Comparison of ENCODE assay signal across 14 mouse cellular contexts in the genomic region with DNA sequence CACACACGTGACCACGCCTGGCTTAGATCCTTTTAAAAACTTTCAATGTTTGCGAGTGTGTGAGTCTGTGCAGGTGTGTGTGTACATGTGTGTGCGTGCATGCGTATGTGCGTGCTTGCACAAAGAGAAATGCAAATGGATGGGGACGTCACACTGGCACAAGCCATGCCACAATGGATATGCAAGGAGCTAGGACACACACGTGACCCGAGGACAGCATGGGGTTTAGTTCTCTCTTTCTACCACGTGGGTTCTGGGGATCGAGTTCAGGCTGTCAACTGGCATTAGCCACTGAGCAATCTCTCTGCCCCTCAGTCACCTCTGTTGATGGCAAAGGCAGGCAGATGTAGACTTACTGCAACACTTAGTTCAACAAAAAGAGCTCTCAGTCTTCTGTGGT. TPM values are rescaled to one million over a fixed set of nuclear protein-coding genes. Genes with fewer than 3 reads are reported as not detected.
DNase-seq lines count a peak whose midpoint lies in the region; ATAC-seq and TF ChIP-seq lines count a peak whose summit lies in the region.
"Had no signal": no experiment of that assay in that cellular context is flagged by ENCODE, and none has a peak within 500 bp of the region (broad histone marks: within the 10 kb centered on the region; RNA-seq: fewer than 3 reads in every experiment).

No protein-coding gene starts in this region.

- no peaks in the 10 kb centered on the region for H3K27me3 ChIP-seq in heart, embryonic 15.5 days
- no peaks in the 10 kb centered on the region for H3K27me3 ChIP-seq in G1E (ENCODE audit: insufficient read depth, low read length)
- H3K27me3 ChIP-seq in liver, embryonic 15.5 days = no peaks in the 10 kb centered on the region
- H3K27me3 ChIP-seq in midbrain, embryonic 11.5 days (ENCODE audit: control insufficient read depth, insufficient read depth, low read length) = no peaks in the 10 kb centered on the region
- H3K27me3 ChIP-seq: forebrain, embryonic 12.5 days; intestine, embryonic 15.5 days had no signal

- H3K9ac ChIP-seq in heart, embryonic 15.5 days = no peak overlapping the region
- H3K9ac ChIP-seq in liver, embryonic 15.5 days = 0 out of 2 replicates have a peak overlapping the region, but pooled peaks have one; percentile 37
- no peak overlapping the region for H3K9ac ChIP-seq in midbrain, embryonic 11.5 days (ENCODE audit: low read length)
- H3K9ac ChIP-seq: forebrain, embryonic 12.5 days; intestine, embryonic 15.5 days had no signal

- H3K4me2 ChIP-seq in heart, embryonic 15.5 days = no peak overlapping the region
- H3K4me2 ChIP-seq in liver, embryonic 15.5 days = peak overlapping the region; percentile 60
- H3K4me2 ChIP-seq in midbrain, embryonic 11.5 days = no peak overlapping the region
- H3K4me2 ChIP-seq: forebrain, embryonic 12.5 days; intestine, embryonic 15.5 days had no signal

- WGBS in heart, embryonic 15.5 days = 86% methylated on average over 11 of the region's 11 CpGs
- WGBS in liver, embryonic 15.5 days (ENCODE audit: insufficient replicate concordance) = 52% methylated on average over 11 of the region's 11 CpGs
- 70% methylated on average over 11 of the region's 11 CpGs for WGBS in midbrain, embryonic 11.5 days

- H3K4me3 ChIP-seq in heart, embryonic 15.5 days = no peak overlapping the region
- H3K4me3 ChIP-seq in G1E (ENCODE audit: low read depth, low read length) = peak overlapping the region; percentile 56
- H3K4me3 ChIP-seq in liver, embryonic 15.5 days (replicated peaks) = no peak overlapping the region
- no peak overlapping the region for H3K4me3 ChIP-seq in midbrain, embryonic 11.5 days (ENCODE audit: low read depth, low read length)
- H3K4me3 ChIP-seq: forebrain, embryonic 12.5 days; intestine, embryonic 15.5 days had no signal

- 0 out of 2 replicates have a peak overlapping the region, but pooled peaks have one; percentile 28 for H3K27ac ChIP-seq in heart, embryonic 15.5 days
- H3K27ac ChIP-seq in liver, embryonic 15.5 days (replicated peaks) = peak overlapping the region; percentile 78
- no peak overlapping the region for H3K27ac ChIP-seq in midbrain, embryonic 11.5 days (ENCODE audit: low read depth, low read length)
- H3K27ac ChIP-seq: forebrain, embryonic 12.5 days; intestine, embryonic 15.5 days; stomach, postnatal 0 days had no signal

- H3K36me3 ChIP-seq in heart, embryonic 15.5 days = 0 out of 2 replicates have a peak, but pooled peaks cover 11% of the 10 kb centered on the region
- peaks cover 87% of the 10 kb centered on the region for H3K36me3 ChIP-seq in G1E (replicated peaks)
- H3K36me3 ChIP-seq in liver, embryonic 15.5 days (replicated peaks) = peaks cover 25% of the 10 kb centered on the region
- peaks cover 3% of the 10 kb centered on the region; the same call in 1 of the 2 replicates for H3K36me3 ChIP-seq in midbrain, embryonic 11.5 days (ENCODE audit: control insufficient read depth, insufficient read depth, low read length)
- H3K36me3 ChIP-seq: intestine, embryonic 15.5 days had no signal

- ATAC-seq in heart, embryonic 15.5 days (replicated peaks; ENCODE audit: insufficient number of reproducible peaks, insufficient read depth, low FRiP score, low read depth) = no peak
- no peak for ATAC-seq in G1E (ENCODE audit: extremely low read depth, insufficient number of reproducible peaks, low FRiP score, poor library complexity, severe bottlenecking)
- no peak for ATAC-seq in liver, embryonic 15.5 days (ENCODE audit: insufficient read depth)
- no peak for ATAC-seq in midbrain, embryonic 11.5 days (ENCODE audit: low FRiP score)
- ATAC-seq: intestine, embryonic 15.5 days had no signal

- TF ChIP-seq CTCF in G1E (IDR thresholded peaks at IDR 0.05; ENCODE audit: low read depth, low read length) = no peak

- DNase-seq in heart, adult 9 months (ENCODE audit: low spot score in 2 of 2) = no peak
- DNase-seq in 416B (ENCODE audit: low read depth) (peak; percentile 39), G1E (ENCODE audit: low spot score) (no peak)
- DNase-seq in midbrain, embryonic 11.5 days (ENCODE audit: low spot score, missing footprints) = no peak
- no peak for DNase-seq in frontal cortex, postnatal 10 days (ENCODE audit: low spot score in 2 of 2)
- DNase-seq: gastrocnemius, postnatal 36 days; heart, postnatal 36 days; lung, adult 2 months; right cerebral cortex, postnatal 4 days had no signal

- peaks cover 91% of the 10 kb centered on the region for H3K4me1 ChIP-seq in heart, embryonic 15.5 days (replicated peaks)
- peaks cover 95% of the 10 kb centered on the region for H3K4me1 ChIP-seq in G1E (ENCODE audit: insufficient read depth, low read depth, low read length)
- H3K4me1 ChIP-seq in liver, embryonic 15.5 days (replicated peaks) = peaks cover 99% of the 10 kb centered on the region
- H3K4me1 ChIP-seq in midbrain, embryonic 11.5 days (ENCODE audit: control insufficient read depth, insufficient read depth, low read length) = peaks cover 55% of the 10 kb centered on the region

- no peaks in the 10 kb centered on the region for H3K9me3 ChIP-seq in heart, embryonic 15.5 days (replicated peaks)
- H3K9me3 ChIP-seq in G1E (replicated peaks) = no peaks in the 10 kb centered on the region
- H3K9me3 ChIP-seq in liver, embryonic 15.5 days (replicated peaks) = no peaks in the 10 kb centered on the region
- H3K9me3 ChIP-seq in midbrain, embryonic 11.5 days (ENCODE audit: control insufficient read depth, low read length) = no peaks in the 10 kb centered on the region
- H3K9me3 ChIP-seq: forebrain, embryonic 12.5 days; intestine, embryonic 15.5 days had no signal

RNA-seq across cellular contexts. Expression of a gene that starts 10.4 kb away (rescaled TPM):
- 49.9 and 56.0 TPM in 2 replicates for polyA plus RNA-seq in heart, embryonic 15.5 days (2015; fragmentation: Nextera tagmentation; extraction: Ambion mirVana)
- total RNA-seq in G1E (2014; fragmentation: Nextera tagmentation) (55.7 and 64.1 TPM in 2 replicates), G1E (2017) (26.2 and 27.5 TPM in 2 replicates)
- 135 and 192 TPM in 2 replicates for polyA plus RNA-seq in G1E (2012)
- polyA plus RNA-seq in liver, embryonic 15.5 days (2015; fragmentation: Nextera tagmentation; extraction: Ambion mirVana) = 16.5 and 17.3 TPM in 2 replicates
- 45.5 and 50.7 TPM in 2 replicates for polyA plus RNA-seq in midbrain, embryonic 11.5 days (2014; fragmentation: Nextera tagmentation; extraction: Ambion mirVana)

RNA-seq across cellular contexts. Expression of a gene that starts 48.3 kb away (rescaled TPM):
- 6.6 and 9.7 TPM in 2 replicates for polyA plus RNA-seq in heart, embryonic 15.5 days (2015; fragmentation: Nextera tagmentation; extraction: Ambion mirVana)
- total RNA-seq in G1E (2014; fragmentation: Nextera tagmentation) (14.2 and 21.7 TPM in 2 replicates), G1E (2017) (5.6 and 7.9 TPM in 2 replicates)
- 14.9 and 16.5 TPM in 2 replicates for polyA plus RNA-seq in G1E (2012)
- polyA plus RNA-seq in liver, embryonic 15.5 days (2015; fragmentation: Nextera tagmentation; extraction: Ambion mirVana) = 11.4 and 12.9 TPM in 2 replicates
- polyA plus RNA-seq in midbrain, embryonic 11.5 days (2014; fragmentation: Nextera tagmentation; extraction: Ambion mirVana) = 4.6 and 5.2 TPM in 2 replicates
